Mouse (Mus musculus) cortical plate, adult 2 months (tissue): ENCODE measurements around the gene Esam. TPM values are rescaled to one million over a fixed set of nuclear protein-coding genes. Genes with fewer than 3 reads are reported as not detected.

Source experiments
- H3K27ac ChIP-seq: fragments of 200-500 bp; 2 replicates; pipeline ENCODE4 v1.5.1; 2012; ENCODE audit warnings: low read length, control low read depth, inconsistent platforms; ENCODE audit not compliant: insufficient read depth
- H3K4me1 ChIP-seq: fragments of 200-500 bp; 2 replicates; pipeline ENCODE4 v1.6.1; 2011; ENCODE audit warnings: low read length; ENCODE audit not compliant: control insufficient read depth, insufficient read depth
- H3K4me3 ChIP-seq: fragments of 200-500 bp; 2 replicates; pipeline ENCODE4 v1.5.1; 2011; ENCODE audit warnings: mild to moderate bottlenecking, low read length, control low read depth; ENCODE audit not compliant: insufficient read depth
- CTCF ChIP-seq: fragments of 200-500 bp; IDR thresholded peaks from 2 replicates; pipeline ENCODE4 v1.5.1; 2011; ENCODE audit warnings: mild to moderate bottlenecking, control low read depth, low read length; ENCODE audit not compliant: insufficient read depth; ENCODE audit errors: extremely low read depth
- POLR2A ChIP-seq: fragments of 200-500 bp; IDR thresholded peaks from 2 replicates; pipeline ENCODE4 v1.6.1; 2011; ENCODE audit warnings: mild to moderate bottlenecking, low read length, control low read depth; ENCODE audit not compliant: insufficient read depth; ENCODE audit errors: extremely low read depth
- polyA plus RNA-seq: library from polyadenylated mRNA; depleted of rRNA; stranded (reverse); fragments of >200 nt; gene quantifications from 2 replicates; pipeline ENCODE4 v1.2.3, GENCODE M21; 2012

Esam gene
- polyA plus RNA-seq, 1 experiment = 35.1 TPM

DNA sequence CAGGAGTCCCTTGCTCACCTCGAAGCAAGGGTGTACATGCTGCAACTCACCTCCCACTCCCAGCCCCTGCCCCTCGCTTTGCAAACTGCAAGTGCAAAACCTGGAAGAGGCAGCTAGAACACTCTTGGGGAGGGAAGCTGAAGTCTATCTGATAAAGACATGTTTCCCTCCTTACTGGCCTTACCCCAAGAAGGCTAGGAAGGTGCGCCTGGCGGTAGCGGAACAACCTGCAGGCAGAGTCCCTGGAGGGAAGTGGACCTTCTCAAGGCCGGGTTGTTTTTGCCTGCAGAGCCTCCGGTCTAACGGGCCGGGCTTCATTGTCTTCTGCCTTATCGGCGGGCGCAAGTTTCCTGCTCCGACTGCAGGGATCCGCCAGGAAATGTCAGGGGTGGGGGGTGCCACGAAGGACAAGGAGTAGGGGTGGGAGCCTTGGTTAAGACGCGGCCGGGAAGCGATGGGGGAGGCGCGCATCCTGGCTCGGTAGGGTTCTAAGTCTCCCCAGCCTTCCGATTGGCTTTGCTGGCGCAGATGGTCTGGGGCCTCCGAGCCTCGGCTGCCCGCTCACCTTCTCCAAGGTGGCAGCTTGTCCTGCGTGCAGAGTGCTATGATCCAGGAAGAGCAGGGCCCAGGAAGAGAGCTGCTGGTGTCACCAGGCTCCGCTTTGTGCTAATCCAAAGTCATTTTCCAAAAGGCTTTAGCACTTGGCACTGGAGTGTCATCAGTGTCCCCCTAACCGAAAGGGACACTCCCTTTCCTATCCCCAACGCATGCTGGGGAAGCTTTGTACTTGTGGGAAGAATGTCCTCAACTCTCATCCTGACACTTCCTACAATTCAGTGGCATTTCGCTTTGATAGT lies 2.4 kb downstream of the Esam start:
- Histone ChIP-seq H3K4me3 (peak overlapping the region; percentile 20), H3K27ac (peak overlapping the region; percentile 68), H3K4me1 (peaks cover 2% of the 10 kb centered on the region; the same call in 1 of the 2 replicates)
- 0 out of 2 replicates have a peak, but pooled peaks have one; percentile 13 for TF ChIP-seq POLR2A
- TF ChIP-seq CTCF = 0 out of 2 replicates have a peak, but pooled peaks have one; percentile 3

DNA sequence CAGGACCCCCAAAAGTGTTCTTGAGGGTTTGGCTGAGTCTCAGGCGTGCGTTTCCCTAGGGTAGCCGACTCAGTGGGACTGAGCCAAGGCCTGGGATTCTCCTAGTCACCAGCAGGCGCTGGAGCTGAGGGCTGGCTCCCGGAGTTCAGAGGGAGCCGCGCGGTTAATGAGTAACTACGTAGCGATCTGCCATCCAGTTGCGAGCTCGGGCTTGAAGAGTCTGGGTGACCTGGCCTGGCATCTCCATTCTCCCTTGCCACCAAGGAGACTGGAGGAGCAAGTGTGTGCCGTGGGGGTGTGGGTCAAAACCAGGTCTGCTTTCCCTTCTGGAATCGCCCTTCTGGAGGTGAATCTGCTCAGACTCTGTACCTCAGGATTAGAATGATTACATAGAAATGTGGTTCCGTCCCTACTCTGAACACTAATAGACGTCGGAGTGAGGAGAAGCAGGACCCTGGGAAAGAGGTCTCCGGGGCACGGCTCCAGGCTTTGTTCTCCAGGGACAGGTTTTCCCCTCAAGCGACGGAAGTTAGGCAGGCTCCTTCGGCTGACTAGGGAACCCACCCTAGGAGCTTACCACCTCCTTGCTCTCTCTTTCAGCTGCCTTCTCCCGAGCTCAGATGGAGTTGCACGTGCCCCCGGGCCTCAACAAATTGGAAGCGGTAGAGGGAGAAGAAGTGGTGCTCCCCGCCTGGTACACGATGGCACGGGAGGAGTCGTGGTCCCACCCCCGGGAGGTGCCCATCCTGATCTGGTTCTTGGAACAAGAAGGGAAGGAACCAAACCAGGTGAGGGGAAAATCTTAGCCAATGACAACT lies 3.2 kb downstream of the Esam start:
- Histone ChIP-seq H3K4me3 (peak overlapping the region; percentile 20), H3K27ac (peak overlapping the region; percentile 68), H3K4me1 (peaks cover 2% of the 10 kb centered on the region; the same call in 1 of the 2 replicates)
- TF ChIP-seq POLR2A (no peak), CTCF (no peak)

DNA sequence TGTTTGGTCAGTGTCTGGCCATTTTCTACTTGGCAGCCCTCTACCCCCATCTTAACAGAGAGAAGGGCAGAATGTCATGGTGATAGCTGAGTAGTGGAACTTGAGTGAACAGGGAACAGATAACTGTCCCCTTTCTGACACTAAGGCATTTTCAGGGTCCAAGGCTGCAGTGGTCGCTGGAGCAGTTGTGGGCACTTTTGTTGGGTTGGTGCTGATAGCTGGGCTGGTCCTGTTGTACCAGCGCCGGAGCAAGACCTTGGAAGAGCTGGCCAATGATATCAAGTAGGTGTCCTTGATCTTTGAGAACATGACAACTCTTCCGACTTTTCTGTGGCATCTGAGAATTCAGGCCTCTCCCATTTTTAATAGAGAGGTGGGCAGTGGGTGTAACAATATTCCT lies 9.0 kb downstream of the Esam start:
- Histone ChIP-seq H3K4me1 (0 out of 2 replicates have a peak, but pooled peaks cover 1% of the 10 kb centered on the region), H3K4me3 (no peak overlapping the region)
- TF ChIP-seq CTCF (no peak), POLR2A (no peak)

DNA sequence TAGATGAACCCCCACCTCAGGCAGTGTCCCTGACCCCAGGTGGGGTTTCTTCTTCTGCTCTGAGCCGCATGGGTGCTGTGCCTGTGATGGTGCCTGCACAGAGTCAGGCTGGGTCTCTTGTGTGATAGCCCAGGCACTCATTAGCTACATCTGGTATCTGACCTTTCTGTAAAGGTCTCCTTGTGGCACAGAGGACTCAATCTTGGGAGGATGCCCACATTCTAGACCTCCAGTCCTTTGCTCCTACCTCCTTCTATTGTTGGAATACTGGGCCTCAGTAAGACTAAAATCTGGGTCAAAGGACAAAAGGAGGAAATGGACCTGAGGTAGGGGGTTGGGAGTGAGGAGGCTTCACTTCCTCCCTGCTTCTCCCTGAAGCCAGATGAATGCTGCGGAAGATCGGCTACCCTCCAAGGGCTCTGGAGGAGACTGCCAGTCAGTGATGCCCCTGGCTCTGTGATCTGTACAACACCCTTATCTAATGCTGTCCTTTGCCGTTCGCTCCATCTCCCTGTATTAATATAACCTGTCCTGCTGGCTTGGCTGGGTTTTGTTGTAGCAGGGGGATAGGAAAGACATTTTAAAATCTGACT lies 9.9 kb downstream of the Esam start:
- TF ChIP-seq POLR2A (no peak), CTCF (no peak)
- 0 out of 2 replicates have a peak, but pooled peaks cover 1% of the 10 kb centered on the region for H3K4me1 ChIP-seq
- H3K27ac ChIP-seq = no peak overlapping the region
- no peak overlapping the region for H3K4me3 ChIP-seq

More for the DNA sequence above, 9.0 kb downstream of the Esam start:
- no peak overlapping the region for H3K27ac ChIP-seq

DNA sequence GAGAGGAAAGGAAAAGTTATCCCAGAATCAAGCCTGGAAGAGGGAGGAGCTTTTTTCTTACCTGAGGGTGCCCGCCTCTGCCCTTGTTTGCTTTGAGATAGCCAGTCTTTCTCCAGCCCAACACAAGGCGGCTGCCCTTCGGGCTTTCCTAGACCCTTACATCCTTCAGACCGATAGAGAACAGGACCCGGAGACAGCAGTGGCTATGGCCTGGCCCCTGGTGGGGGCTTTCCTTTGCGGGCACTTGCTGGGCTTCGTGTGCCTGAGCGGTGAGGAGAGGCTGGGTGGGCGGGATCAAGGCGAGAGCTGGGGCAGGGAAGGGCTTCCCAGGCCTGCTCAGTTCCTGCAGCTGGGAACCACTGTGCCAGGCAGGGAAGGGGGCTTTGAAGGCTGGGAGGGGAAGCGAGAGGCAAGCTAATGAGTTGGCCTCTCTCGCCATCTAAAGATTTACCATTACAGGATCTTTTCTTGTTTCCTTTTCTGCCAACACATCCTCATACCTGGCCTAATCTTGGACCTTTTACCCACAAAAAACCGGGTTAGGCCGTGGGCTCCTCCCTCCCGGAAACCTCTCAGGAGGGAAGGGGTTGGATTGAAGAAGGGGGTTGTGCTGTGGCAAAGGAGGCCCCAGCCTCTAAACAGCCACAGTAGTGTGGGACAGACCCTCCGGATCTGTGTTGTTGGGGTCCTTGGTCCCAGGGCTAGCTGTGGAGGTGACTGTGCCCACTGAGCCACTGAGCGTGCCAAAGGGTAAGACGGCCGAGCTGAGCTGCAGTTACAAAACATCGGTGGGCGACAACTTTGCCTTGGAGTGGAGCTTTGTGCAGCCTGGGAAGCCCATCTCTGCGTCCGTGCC lies 11.5 kb downstream of the Esam start, which contains the start of gene Vsig2:
TSS of gene Vsig2 (plus strand) at position 86 of the 856 bp plus-strand sequence.
- TF ChIP-seq CTCF = no peak
- peak; percentile 46; the same call in 1 of the 2 replicates for TF ChIP-seq POLR2A
- peaks cover 1% of the 10 kb centered on the region; the same call in 1 of the 2 replicates for H3K4me1 ChIP-seq
- peak within 1 kb of the TSS; percentile 53; the same call in 1 of the 2 replicates for H3K27ac ChIP-seq
- no peak within 1 kb of the TSS for H3K4me3 ChIP-seq

DNA sequence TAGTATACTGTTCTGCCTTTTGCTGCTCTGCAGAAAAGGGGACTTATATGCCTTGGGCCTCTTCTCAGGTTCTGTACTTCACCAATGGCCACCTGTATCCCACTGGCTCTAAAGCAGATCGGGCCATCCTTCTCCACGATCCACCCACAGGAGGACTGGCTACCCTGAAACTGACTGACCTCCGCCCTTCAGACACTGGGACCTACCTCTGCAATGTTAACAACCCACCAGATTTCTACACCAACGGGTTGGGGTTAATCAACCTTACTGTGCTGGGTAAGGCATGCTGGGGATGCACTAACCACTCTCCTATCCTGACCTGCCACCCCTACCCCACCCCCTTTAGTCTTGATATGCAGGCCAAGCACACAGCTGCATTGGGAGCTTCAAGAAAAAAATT lies 12.3 kb downstream of the Esam start:
- Histone ChIP-seq H3K27ac (0 out of 2 replicates have a peak overlapping the region, but pooled peaks have one; percentile 43), H3K4me3 (no peak overlapping the region), H3K4me1 (peaks cover 2% of the 10 kb centered on the region)
- no peak for TF ChIP-seq CTCF
- no peak for TF ChIP-seq POLR2A

DNA sequence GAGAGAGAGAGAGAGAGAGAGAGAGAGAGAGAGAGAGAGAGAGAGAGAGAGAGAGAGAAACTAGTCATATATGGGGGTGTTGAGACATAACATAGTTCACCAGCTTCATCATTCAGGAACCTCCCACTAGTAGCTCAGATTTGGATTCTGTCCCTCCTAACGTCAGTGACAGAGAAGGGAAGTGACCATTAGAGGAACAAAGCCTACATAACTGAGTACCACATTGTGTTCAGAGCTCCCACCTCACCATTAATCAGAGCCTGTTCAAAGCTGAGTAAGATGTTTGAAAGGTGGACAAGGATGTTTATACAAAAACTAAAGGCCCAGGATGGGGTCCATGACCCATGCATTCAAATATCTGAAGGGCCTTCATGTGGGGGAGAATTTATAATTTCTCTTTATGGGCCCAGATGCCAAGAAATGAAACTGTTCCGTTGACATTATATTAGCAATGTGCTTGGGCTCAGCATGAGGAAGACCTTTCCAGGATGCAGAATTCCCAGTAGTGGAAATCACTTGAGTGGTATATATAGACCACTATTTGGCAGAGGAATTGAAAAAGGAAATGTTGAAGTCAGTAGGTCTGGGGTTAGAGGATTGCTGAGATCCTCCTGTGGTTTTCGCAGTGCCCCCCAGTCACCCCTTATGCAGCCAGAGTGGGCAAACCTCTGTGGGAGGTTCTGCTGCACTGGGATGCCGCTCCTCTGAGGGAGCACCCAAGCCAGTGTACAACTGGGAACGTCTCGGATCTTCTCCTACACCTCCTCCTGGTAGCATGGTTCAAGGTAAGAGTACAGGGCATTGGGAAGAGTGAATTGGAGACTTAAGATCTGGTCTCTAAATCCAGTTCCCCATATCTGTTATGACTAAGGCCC lies 13.1 kb downstream of the Esam start:
- no peak overlapping the region for H3K4me3 ChIP-seq
- H3K27ac ChIP-seq = no peak overlapping the region
- peaks cover 5% of the 10 kb centered on the region for H3K4me1 ChIP-seq
- TF ChIP-seq CTCF = no peak
- TF ChIP-seq POLR2A = peak; percentile 36; the same call in 1 of the 2 replicates
